Mouse (Mus musculus): Measurements from ENCODE around the gene Hmcn2. TPM values are rescaled to one million over a fixed set of nuclear protein-coding genes. Genes with fewer than 3 reads are reported as not detected.

Hmcn2 gene
- polyA plus RNA-seq, 1 experiment from 2014 or later, result not detected

DNA sequence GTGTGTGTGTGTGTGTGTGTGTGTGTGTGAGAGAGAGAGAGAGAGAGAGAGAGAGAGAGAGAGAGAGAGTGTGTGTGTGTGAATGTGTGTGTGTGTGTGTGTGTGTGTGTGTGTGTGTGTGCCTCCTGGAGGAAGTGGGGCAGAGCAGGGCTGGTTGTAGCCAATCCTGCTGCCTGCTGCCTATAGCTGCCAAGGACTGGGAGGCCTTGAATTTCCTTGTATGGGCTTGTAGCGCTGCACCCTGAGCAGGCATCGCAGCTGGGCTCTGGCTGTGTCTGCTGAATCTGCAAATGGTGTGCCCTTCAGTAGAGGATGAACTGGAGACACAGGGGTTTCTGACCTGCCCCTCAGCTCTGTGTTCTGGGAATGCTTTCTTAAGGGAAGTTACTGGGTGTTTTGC is 3.9 kb downstream of the Hmcn2 start:
- 23% methylated on average over 2 of the region's 2 CpGs for WGBS
- ATAC-seq (ENCODE audit: insufficient number of reproducible peaks, low FRiP score, low TSS enrichment, low read depth) (no peak), DNase-seq (ENCODE audit: low spot score) (no peak)
- Histone ChIP-seq H3K4me1 (ENCODE audit: control insufficient read depth, insufficient read depth, low read length) (peaks cover 7% of the 10 kb centered on the region), H3K4me2 (ENCODE audit: low read depth, severe bottlenecking) (no peak overlapping the region), H3K36me3 (ENCODE audit: control insufficient read depth, insufficient read depth, low read length) (no peaks in the 10 kb centered on the region), H3K9ac (ENCODE audit: low read length) (no peak overlapping the region), H3K27me3 (ENCODE audit: control insufficient read depth, insufficient read depth, low read length) (peaks cover 45% of the 10 kb centered on the region), H3K9me3 (ENCODE audit: control insufficient read depth, low read length) (no peaks in the 10 kb centered on the region), H3K27ac (replicated peaks; ENCODE audit: low read depth, low read length) (no peak overlapping the region), H3K4me3 (ENCODE audit: low read depth, low read length) (no peak overlapping the region)

DNA sequence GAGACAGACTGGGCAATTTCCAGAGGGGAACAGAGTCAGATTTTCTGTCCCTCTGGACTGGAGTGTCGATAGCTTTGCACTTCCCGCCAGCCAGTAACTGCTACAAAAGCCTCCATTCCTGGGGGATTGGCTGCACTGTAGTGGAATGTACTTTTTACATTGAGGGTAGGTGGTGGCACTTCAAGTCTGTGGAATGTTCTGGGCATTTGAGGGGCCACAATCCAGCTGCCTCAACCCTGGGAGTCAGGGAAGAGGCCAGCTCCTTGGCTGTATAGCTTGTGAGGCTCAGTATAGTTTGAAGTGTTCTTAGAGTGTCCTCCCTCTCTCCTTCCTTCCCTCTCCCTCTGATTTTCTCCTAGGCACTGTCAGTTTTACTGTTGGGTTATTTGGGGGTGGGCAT is 5.0 kb downstream of the Hmcn2 start:
- no peaks in the 10 kb centered on the region for H3K9me3 ChIP-seq (ENCODE audit: control insufficient read depth, low read length)
- no peak for DNase-seq (ENCODE audit: low spot score)
- no peak for ATAC-seq (ENCODE audit: insufficient number of reproducible peaks, low FRiP score, low TSS enrichment, low read depth)
- 79% methylated on average over 2 of the region's 2 CpGs for WGBS
- H3K27me3 ChIP-seq (ENCODE audit: control insufficient read depth, insufficient read depth, low read length), result peaks cover 35% of the 10 kb centered on the region
- H3K4me2 ChIP-seq (ENCODE audit: low read depth, severe bottlenecking), result no peak overlapping the region
- H3K36me3 ChIP-seq (ENCODE audit: control insufficient read depth, insufficient read depth, low read length), result no peaks in the 10 kb centered on the region
- H3K4me3 ChIP-seq (ENCODE audit: low read depth, low read length), result no peak overlapping the region
- no peak overlapping the region for H3K9ac ChIP-seq (ENCODE audit: low read length)
- no peak overlapping the region for H3K27ac ChIP-seq (replicated peaks; ENCODE audit: low read depth, low read length)
- H3K4me1 ChIP-seq (ENCODE audit: control insufficient read depth, insufficient read depth, low read length), result peaks cover 3% of the 10 kb centered on the region; the same call in 1 of the 2 replicates

DNA sequence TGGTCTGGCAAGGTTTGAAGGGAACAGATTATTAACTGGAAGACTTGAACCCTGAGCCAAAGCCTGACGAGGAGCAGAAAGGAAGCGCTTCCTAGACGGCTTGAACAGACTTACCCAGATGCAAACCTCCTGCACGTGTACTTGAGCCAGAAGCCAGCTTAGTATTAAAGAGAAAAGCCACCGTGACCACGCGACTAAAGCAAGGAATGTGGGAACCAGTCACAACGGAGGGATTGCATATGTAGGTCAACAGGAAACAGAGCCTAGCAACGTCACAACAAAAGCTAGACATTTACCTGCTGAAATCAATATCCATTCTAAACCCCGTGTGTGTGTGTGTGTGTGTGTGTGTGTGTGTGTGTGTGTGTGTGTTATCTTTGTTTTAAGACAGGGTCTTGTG is 13.0 kb downstream of the Hmcn2 start:
- WGBS, result 68% methylated on average over 10 of the region's 10 CpGs
- Histone ChIP-seq H3K4me2 (ENCODE audit: low read depth, severe bottlenecking) (no peak overlapping the region), H3K4me1 (ENCODE audit: control insufficient read depth, insufficient read depth, low read length) (no peaks in the 10 kb centered on the region), H3K9ac (ENCODE audit: low read length) (no peak overlapping the region), H3K27ac (replicated peaks; ENCODE audit: low read depth, low read length) (no peak overlapping the region), H3K27me3 (ENCODE audit: control insufficient read depth, insufficient read depth, low read length) (no peaks in the 10 kb centered on the region), H3K36me3 (ENCODE audit: control insufficient read depth, insufficient read depth, low read length) (no peaks in the 10 kb centered on the region), H3K4me3 (ENCODE audit: low read depth, low read length) (no peak overlapping the region), H3K9me3 (ENCODE audit: control insufficient read depth, low read length) (no peaks in the 10 kb centered on the region)
- DNase-seq (ENCODE audit: low spot score) (no peak), ATAC-seq (ENCODE audit: insufficient number of reproducible peaks, low FRiP score, low TSS enrichment, low read depth) (no peak)

DNA sequence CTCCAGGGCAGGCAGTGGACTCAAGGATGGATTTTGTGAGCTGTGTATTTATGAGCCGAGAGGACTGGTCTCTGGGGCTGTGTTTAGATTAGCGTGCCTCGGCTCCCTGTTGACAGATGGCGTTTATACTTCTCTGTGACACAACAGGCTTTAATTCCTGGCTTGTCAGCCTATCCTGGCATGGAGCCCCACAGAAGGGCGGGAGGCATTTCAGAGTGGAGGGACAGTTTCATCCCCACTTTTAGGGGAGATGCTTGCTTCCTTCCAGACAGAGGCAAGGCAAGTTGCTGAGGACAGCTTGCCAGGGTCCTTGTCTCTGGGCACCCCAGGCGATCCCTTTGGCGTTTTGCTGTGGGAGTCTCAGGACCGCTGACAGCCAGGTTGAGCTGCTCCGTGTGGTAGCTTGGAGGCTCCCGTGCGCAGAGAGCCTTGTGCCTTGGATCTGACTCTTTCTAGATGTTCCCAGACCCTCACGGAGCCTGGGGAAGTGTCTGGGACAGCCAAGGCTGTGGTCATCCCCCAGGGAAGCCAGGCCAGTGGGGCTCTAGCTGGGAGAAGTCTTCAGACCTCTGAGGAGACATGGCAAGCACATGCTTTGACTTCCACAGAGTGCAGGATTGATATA is 23.6 kb downstream of the Hmcn2 start:
- H3K9ac ChIP-seq (ENCODE audit: low read length), result no peak overlapping the region
- 35% methylated on average over 12 of the region's 12 CpGs for WGBS
- H3K27me3 ChIP-seq (ENCODE audit: control insufficient read depth, insufficient read depth, low read length), result no peaks in the 10 kb centered on the region
- ATAC-seq (ENCODE audit: insufficient number of reproducible peaks, low FRiP score, low TSS enrichment, low read depth), result no peak
- no peaks in the 10 kb centered on the region for H3K9me3 ChIP-seq (ENCODE audit: control insufficient read depth, low read length)
- peak; percentile 26 for DNase-seq (ENCODE audit: low spot score)
- H3K4me1 ChIP-seq (ENCODE audit: control insufficient read depth, insufficient read depth, low read length), result peaks cover 15% of the 10 kb centered on the region
- no peak overlapping the region for H3K4me2 ChIP-seq (ENCODE audit: low read depth, severe bottlenecking)
- no peaks in the 10 kb centered on the region for H3K36me3 ChIP-seq (ENCODE audit: control insufficient read depth, insufficient read depth, low read length)
- H3K27ac ChIP-seq (replicated peaks; ENCODE audit: low read depth, low read length), result no peak overlapping the region
- no peak overlapping the region for H3K4me3 ChIP-seq (ENCODE audit: low read depth, low read length)

DNA sequence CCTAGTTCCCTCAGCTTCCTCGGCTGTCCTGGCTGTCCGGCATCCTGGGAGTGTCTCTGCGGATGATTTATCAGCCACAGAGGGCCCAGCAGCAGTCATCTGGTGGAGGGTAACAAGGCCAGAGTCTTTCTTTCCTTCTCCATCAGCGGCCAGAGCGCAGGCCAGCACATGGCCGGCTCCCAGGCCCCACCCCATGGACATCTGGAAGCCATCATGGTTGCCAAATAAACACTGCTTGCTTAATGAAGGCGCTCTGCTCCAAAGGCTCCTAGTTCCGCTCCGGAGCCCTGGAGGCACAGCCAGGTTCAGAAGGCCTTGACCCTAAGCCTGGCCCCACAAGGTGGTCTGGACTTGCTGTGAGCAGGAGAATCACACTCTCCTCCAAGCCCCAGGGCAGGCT is 25.6 kb downstream of the Hmcn2 start:
- Histone ChIP-seq H3K27me3 (ENCODE audit: control insufficient read depth, insufficient read depth, low read length) (no peaks in the 10 kb centered on the region), H3K9ac (ENCODE audit: low read length) (no peak overlapping the region), H3K27ac (replicated peaks; ENCODE audit: low read depth, low read length) (0 out of 2 replicates have a peak overlapping the region, but pooled peaks have one; percentile 26), H3K4me2 (ENCODE audit: low read depth, severe bottlenecking) (0 out of 2 replicates have a peak overlapping the region, but pooled peaks have one; percentile 4), H3K4me3 (ENCODE audit: low read depth, low read length) (no peak overlapping the region), H3K9me3 (ENCODE audit: control insufficient read depth, low read length) (no peaks in the 10 kb centered on the region), H3K36me3 (ENCODE audit: control insufficient read depth, insufficient read depth, low read length) (no peaks in the 10 kb centered on the region), H3K4me1 (ENCODE audit: control insufficient read depth, insufficient read depth, low read length) (peaks cover 15% of the 10 kb centered on the region)
- peak; percentile 59; the same call in 1 of the 2 replicates for ATAC-seq (ENCODE audit: insufficient number of reproducible peaks, low FRiP score, low TSS enrichment, low read depth)
- 9% methylated on average over 9 of the region's 9 CpGs for WGBS
- DNase-seq (ENCODE audit: low spot score), result peak; percentile 84

GRCm38 (mm10) chr2:31341726-31342535 is 27.7 kb downstream of the Hmcn2 start:
- Histone ChIP-seq H3K9me3 (ENCODE audit: control insufficient read depth, low read length) (no peaks in the 10 kb centered on the region), H3K4me1 (ENCODE audit: control insufficient read depth, insufficient read depth, low read length) (peaks cover 15% of the 10 kb centered on the region), H3K4me3 (ENCODE audit: low read depth, low read length) (no peak overlapping the region), H3K27ac (replicated peaks; ENCODE audit: low read depth, low read length) (no peak overlapping the region), H3K9ac (ENCODE audit: low read length) (no peak overlapping the region), H3K27me3 (ENCODE audit: control insufficient read depth, insufficient read depth, low read length) (no peaks in the 10 kb centered on the region), H3K4me2 (ENCODE audit: low read depth, severe bottlenecking) (no peak overlapping the region), H3K36me3 (ENCODE audit: control insufficient read depth, insufficient read depth, low read length) (no peaks in the 10 kb centered on the region)
- ATAC-seq (ENCODE audit: insufficient number of reproducible peaks, low FRiP score, low TSS enrichment, low read depth) (no peak), DNase-seq (ENCODE audit: low spot score) (no peak)
- 70% methylated on average over 8 of the region's 8 CpGs for WGBS

DNA sequence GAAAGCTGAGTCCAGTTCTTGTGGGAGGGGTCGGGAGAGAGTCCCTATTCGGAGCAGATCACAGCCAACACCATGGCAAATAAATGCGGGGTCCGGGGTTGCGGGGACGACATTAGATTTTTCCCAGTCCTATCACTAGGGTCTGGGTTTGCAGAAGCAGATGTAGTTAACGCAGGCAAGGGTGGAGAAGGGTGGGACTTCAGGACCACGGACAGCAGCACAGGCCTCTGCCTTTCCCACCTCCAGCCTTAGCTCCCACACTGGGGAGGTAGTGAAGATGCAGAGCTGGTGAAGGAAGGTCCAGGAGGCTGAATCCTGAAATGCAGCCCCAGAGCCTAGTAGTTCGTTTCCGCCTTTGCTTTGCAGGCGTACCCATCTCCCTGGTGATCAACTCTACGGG is 31.9 kb downstream of the Hmcn2 start:
- Histone ChIP-seq H3K4me3 (ENCODE audit: low read depth, low read length) (no peak overlapping the region), H3K9me3 (ENCODE audit: control insufficient read depth, low read length) (no peaks in the 10 kb centered on the region), H3K9ac (ENCODE audit: low read length) (no peak overlapping the region), H3K4me2 (ENCODE audit: low read depth, severe bottlenecking) (no peak overlapping the region), H3K36me3 (ENCODE audit: control insufficient read depth, insufficient read depth, low read length) (no peaks in the 10 kb centered on the region), H3K27me3 (ENCODE audit: control insufficient read depth, insufficient read depth, low read length) (peaks cover 2% of the 10 kb centered on the region; the same call in 1 of the 2 replicates), H3K27ac (replicated peaks; ENCODE audit: low read depth, low read length) (no peak overlapping the region), H3K4me1 (ENCODE audit: control insufficient read depth, insufficient read depth, low read length) (no peaks in the 10 kb centered on the region)
- WGBS, result 31% methylated on average over 12 of the region's 12 CpGs
- DNase-seq (ENCODE audit: low spot score) (peak; percentile 88), ATAC-seq (ENCODE audit: insufficient number of reproducible peaks, low FRiP score, low TSS enrichment, low read depth) (no peak; the same call in 1 of the 2 replicates)

GRCm38 (mm10) chr2:31348373-31348772 is 34.2 kb downstream of the Hmcn2 start:
- Histone ChIP-seq H3K9me3 (ENCODE audit: control insufficient read depth, low read length) (no peaks in the 10 kb centered on the region), H3K9ac (ENCODE audit: low read length) (no peak overlapping the region), H3K4me3 (ENCODE audit: low read depth, low read length) (no peak overlapping the region), H3K27me3 (ENCODE audit: control insufficient read depth, insufficient read depth, low read length) (peaks cover 2% of the 10 kb centered on the region; the same call in 1 of the 2 replicates), H3K4me2 (ENCODE audit: low read depth, severe bottlenecking) (no peak overlapping the region), H3K36me3 (ENCODE audit: control insufficient read depth, insufficient read depth, low read length) (no peaks in the 10 kb centered on the region), H3K27ac (replicated peaks; ENCODE audit: low read depth, low read length) (no peak overlapping the region), H3K4me1 (ENCODE audit: control insufficient read depth, insufficient read depth, low read length) (no peaks in the 10 kb centered on the region)
- ATAC-seq (ENCODE audit: insufficient number of reproducible peaks, low FRiP score, low TSS enrichment, low read depth), result no peak
- no peak for DNase-seq (ENCODE audit: low spot score)
- 67% methylated on average over 3 of the region's 3 CpGs for WGBS

Measured in limb, embryonic 11.5 days (tissue).